Mouse (Mus musculus) thymus, adult 2 months (tissue): ENCODE measurements around the gene Hspa4. TPM values are rescaled to one million over a fixed set of nuclear protein-coding genes. Genes with fewer than 3 reads are reported as not detected.

ENCODE experiments used
- DNase-seq: peaks from one replicate; pipeline ENCODE4 v3.0.0; 2021
- H3K27ac ChIP-seq: fragments of 200-500 bp; 2 replicates; pipeline ENCODE4 v1.5.1; 2012; ENCODE audit warnings: low read length, control low read depth; ENCODE audit not compliant: control insufficient read depth, insufficient read depth
- H3K27me3 ChIP-seq: fragments of 200-500 bp; 2 replicates; pipeline ENCODE4 v1.6.1; 2012; ENCODE audit warnings: mild to moderate bottlenecking, low read length, moderate library complexity, mixed read lengths; ENCODE audit not compliant: control insufficient read depth, insufficient read depth
- H3K36me3 ChIP-seq: fragments of 200-500 bp; 2 replicates; pipeline ENCODE4 v1.6.1; 2012; ENCODE audit warnings: mild to moderate bottlenecking, low read length, moderate library complexity; ENCODE audit not compliant: control insufficient read depth, insufficient read depth
- H3K4me1 ChIP-seq: fragments of 200-500 bp; replicated peaks from 2 replicates; pipeline ENCODE4 v1.6.1; 2012; ENCODE audit warnings: low read length; ENCODE audit not compliant: control insufficient read depth, insufficient read depth
- H3K4me3 ChIP-seq: fragments of 200-500 bp; 2 replicates; pipeline ENCODE4 v1.5.1; 2012; ENCODE audit warnings: mild to moderate bottlenecking, low read length, control low read depth, moderate library complexity; ENCODE audit not compliant: control insufficient read depth, insufficient read depth
- CTCF ChIP-seq: fragments of 200-500 bp; IDR thresholded peaks from 2 replicates; pipeline ENCODE4 v1.5.1; 2012; ENCODE audit warnings: mild to moderate bottlenecking, control low read depth, low read length, moderate library complexity, borderline replicate concordance; ENCODE audit not compliant: control insufficient read depth, poor library complexity, insufficient read depth; ENCODE audit errors: extremely low read depth
- POLR2A ChIP-seq: fragments of 200-500 bp; IDR thresholded peaks from 2 replicates; pipeline ENCODE4 v1.6.1; 2012; ENCODE audit warnings: mild to moderate bottlenecking, low read length, control low read depth, moderate library complexity; ENCODE audit not compliant: control insufficient read depth, poor library complexity, insufficient read depth; ENCODE audit errors: extremely low read depth
- WGBS: fragments of 180-500 bp; shearing (Covaris S2); methylation state at CpG from one replicate; pipeline ENCODE4 v1.1.7; 2018; 5-methylcytosine and 5-hydroxymethylcytosine counted together
- polyA plus RNA-seq: library from polyadenylated mRNA; depleted of rRNA; stranded (reverse); fragments of >200 nt; gene quantifications from 2 replicates; pipeline ENCODE4 v1.2.3, GENCODE M21; 2012

Hspa4 gene
- polyA plus RNA-seq, 1 experiment = 29.3 TPM

DNA sequence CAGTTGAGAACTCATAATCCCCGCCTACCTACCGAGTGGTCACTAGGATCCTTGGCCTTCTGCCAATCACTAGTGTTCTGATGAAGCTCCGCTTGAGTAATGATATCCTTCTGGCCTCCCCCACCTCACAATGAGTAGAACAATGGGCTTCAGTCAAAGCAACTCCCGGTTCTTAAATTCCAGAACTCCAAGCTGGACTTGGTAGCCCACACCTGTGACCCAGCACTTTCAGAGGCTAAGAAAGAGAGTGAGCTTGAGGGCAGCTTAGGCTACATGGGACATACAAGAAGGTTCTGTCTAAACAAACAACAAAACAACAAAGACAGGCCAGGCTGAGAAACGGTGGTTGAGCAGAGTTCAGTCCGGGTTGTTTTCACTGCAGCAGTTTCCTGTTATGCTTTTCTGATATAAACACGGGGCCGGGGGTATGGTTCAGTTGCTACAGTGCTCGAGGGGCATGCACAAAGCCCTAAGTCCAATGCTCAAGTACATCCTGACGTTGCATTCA lies 7.4 kb upstream of the Hspa4 start:
- no peak for TF ChIP-seq POLR2A
- no peak for TF ChIP-seq CTCF

DNA sequence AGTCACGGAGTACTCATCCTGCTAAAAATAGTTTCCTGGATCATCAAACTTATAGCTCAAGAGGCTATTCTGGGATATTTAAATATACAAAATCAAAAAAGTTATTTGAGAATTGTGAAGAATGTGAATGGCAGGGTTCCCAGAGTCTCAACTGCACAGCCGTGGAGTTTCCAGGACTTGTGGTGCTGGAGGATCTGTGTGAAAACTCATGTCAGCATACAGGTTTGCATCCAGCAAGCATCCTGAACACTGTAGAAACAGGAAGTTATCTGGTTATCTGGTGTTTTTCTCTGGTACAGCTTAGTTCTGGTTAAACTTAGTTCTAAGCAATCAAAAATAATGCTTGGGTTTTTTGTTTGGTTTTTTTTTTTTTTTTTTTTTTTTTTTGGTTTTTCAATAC lies 6.7 kb upstream of the Hspa4 start:
- H3K27ac ChIP-seq = no peak overlapping the region
- no peak overlapping the region for H3K4me3 ChIP-seq
- WGBS = 84% methylated on average over 2 of the region's 2 CpGs
- no peaks in the 10 kb centered on the region for H3K36me3 ChIP-seq
- no peaks in the 10 kb centered on the region for H3K27me3 ChIP-seq
- DNase-seq = no peak
- TF ChIP-seq POLR2A (no peak), CTCF (no peak)
- H3K4me1 ChIP-seq = peaks cover 6% of the 10 kb centered on the region

More for the DNA sequence above, 7.4 kb upstream of the Hspa4 start:
- H3K27ac ChIP-seq = no peak overlapping the region
- peaks cover 6% of the 10 kb centered on the region for H3K4me1 ChIP-seq
- no peaks in the 10 kb centered on the region for H3K36me3 ChIP-seq
- WGBS = 67% methylated on average over 10 of the region's 10 CpGs
- no peak for DNase-seq
- H3K27me3 ChIP-seq = no peaks in the 10 kb centered on the region
- no peak overlapping the region for H3K4me3 ChIP-seq

DNA sequence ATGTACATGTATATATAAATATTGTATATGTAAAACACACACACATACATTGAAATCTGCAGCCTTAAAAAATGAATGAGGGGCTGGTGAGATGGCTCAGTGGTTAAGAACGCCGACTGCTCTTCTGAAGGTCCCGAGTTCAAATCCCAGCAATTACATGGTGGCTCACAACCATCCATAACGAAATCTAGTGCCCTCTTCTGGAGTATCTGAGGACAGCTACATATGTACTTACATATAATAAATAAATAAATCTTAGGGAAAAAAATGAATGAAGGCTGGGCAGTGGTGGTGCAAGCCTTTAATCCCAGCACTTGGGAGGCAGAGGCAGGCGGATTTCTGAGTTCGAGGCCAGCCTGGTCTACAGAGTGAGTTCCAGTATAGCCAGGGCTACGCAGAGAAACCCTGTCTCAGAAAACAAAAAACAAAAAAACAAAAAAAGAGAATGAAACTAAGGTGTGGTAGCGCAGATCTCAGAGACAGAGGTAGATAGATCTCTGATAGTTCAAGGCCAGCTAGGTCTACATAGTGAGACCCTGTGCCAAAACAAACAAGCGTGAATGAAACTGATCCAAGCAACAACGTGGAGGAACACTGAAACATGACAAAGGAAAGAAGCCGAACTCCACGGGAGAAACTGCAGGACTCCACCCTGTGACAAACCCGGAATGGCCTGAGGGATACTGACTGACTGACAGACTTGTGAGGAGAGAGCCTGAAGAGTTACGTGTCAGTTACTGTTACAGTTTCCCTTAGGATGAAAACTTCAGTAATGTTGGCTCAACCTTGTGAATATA lies 4.0 kb upstream of the Hspa4 start:
- Histone ChIP-seq H3K4me3 (no peak overlapping the region), H3K27me3 (no peaks in the 10 kb centered on the region), H3K36me3 (no peaks in the 10 kb centered on the region), H3K27ac (no peak overlapping the region), H3K4me1 (peaks cover 14% of the 10 kb centered on the region)
- WGBS = 97% methylated on average over 14 of the region's 14 CpGs
- no peak for TF ChIP-seq CTCF
- TF ChIP-seq POLR2A = no peak
- no peak for DNase-seq

DNA sequence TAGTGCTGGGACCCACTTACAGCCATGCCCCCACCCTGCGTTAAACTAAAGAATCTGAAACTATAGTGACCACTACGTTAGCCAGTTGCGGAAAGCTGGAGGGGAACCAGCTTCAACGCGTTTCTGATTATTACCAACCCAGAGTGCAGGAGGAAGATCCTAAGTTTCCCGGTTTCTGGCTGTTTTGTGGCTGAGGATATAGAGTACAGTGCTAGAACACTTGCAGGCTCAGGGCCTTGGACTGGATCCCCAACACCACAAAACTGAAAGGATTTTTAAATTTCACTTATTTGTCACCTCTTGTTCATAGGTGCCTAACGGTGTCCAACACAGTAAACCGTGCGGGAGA lies 884 bp upstream of the Hspa4 start:
- H3K27me3 ChIP-seq = no peaks in the 10 kb centered on the region
- peak overlapping the region; percentile 96 for H3K27ac ChIP-seq
- DNase-seq = no peak
- no peak for TF ChIP-seq POLR2A
- TF ChIP-seq CTCF = no peak
- H3K4me1 ChIP-seq = peaks cover 16% of the 10 kb centered on the region
- WGBS = 49% methylated on average over 9 of the region's 9 CpGs
- H3K36me3 ChIP-seq = no peaks in the 10 kb centered on the region
- peak overlapping the region; percentile 21 for H3K4me3 ChIP-seq

DNA sequence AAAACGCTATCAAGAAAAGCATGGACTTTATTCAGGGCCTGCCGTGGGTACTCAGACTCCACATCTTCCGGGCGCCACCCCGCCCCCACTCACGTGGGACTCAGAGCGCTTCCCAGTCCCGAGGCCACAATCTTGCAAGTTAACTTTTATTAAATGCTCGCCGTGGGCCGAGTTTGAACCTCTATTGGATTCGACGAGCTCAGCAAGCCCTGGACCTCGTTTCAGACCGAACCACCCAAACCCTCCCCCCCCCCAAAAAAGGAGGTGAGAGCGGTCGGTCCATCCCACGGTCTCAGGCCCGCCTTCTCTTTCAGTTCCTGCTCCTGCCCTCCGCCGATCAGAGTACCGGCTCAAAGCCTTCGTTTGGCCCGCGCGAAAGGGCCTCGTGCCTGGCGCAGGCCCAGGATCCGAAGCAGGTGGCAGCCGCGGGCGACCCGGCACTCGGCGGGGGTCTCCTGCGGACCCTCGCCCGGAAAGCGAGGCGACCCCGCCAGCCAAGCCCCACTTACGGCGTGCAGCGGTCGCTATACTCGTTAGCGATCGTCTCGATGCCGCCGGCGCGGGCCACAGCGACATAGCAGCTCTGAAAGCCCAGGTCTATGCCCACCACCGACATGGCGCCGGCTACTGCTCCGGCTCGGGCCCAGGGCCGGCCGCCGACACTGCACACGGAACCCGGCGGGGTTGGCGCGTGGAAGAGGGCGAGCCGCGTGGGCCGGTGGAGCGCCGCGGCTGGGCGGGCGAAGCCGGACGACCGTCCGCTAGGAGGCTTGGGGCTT lies 517 bp downstream of the Hspa4 start:
- Histone ChIP-seq H3K27ac (peak overlapping the region; percentile 55), H3K36me3 (no peaks in the 10 kb centered on the region), H3K27me3 (no peaks in the 10 kb centered on the region), H3K4me3 (peak overlapping the region; percentile 81), H3K4me1 (peaks cover 16% of the 10 kb centered on the region)
- TF ChIP-seq POLR2A (no peak; the same call in 1 of the 2 replicates), CTCF (no peak)
- peak; percentile 70 for DNase-seq
- under 1% methylated on average over 80 of the region's 80 CpGs for WGBS

DNA sequence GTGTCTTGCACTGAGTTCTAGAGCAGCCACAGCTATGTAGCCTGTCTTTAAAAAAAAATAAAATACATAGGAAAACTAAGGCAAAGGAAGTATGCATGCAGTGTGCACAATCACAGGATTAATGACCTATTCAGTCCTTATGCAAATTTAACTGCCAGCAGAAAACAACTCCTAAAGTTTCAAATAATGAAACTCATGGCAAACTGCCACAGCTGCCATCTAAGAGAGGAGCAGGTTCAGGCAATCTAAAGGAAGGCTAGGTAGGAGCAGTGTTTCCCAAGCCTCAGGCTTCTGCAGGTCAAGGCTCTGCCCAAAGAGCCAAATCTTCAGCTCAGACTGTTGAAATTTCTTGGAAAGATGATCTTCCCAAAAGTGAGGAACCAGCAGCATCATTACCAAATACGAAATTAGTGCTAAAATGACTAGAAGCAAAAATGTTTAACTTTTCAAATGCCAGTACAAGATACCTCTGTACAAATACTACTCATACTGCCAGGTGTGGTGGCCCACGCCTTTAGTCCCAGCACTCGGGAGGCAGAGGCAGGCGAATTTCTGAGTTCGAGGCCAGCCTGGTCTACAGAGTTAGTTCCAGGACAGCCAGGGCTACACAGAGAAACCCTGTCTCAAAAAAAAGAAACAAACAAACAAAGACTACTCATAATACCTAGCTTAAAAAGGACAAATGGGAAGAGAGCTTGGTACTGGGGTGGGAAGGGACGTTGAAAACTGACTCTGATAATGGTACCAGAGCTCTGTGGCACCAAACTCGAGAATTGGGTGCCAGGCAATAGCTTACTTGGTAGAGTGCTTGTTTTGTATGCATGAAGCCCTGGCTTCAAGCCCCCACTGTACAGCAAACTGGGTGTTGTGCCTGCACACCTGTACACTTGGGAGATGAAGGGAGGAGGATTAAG lies 2.1 kb downstream of the Hspa4 start:
- Histone ChIP-seq H3K4me3 (no peak overlapping the region), H3K27me3 (no peaks in the 10 kb centered on the region), H3K27ac (no peak overlapping the region), H3K36me3 (no peaks in the 10 kb centered on the region; the same call in 1 of the 2 replicates), H3K4me1 (peaks cover 16% of the 10 kb centered on the region)
- DNase-seq = no peak
- no peak for TF ChIP-seq POLR2A
- TF ChIP-seq CTCF = no peak
- WGBS = 81% methylated on average over 7 of the region's 7 CpGs
